In genomic region chr11:58039027-58039426, GRCm38 (mm10) we compare ENCODE assay signal across 11 mouse cellular contexts. TPM values are rescaled to one million over a fixed set of nuclear protein-coding genes. Genes with fewer than 3 reads are reported as not detected.
DNase-seq lines count a peak whose midpoint lies in the region; ATAC-seq and TF ChIP-seq lines count a peak whose summit lies in the region.
"Had no signal": no experiment of that assay in that cellular context is flagged by ENCODE, and none has a peak within 500 bp of the region (broad histone marks: within the 10 kb centered on the region; RNA-seq: fewer than 3 reads in every experiment).

No protein-coding gene starts in this region.

- DNase-seq in embryo, embryonic 10 days (ENCODE audit: low spot score) = peak; percentile 62
- no peak for DNase-seq in embryo, embryonic 9.5 days (ENCODE audit: extremely low spot score)
- DNase-seq in liver, adult 2 months (ENCODE audit: extremely low read depth, low read depth, low spot score) = peak; percentile 64
- DNase-seq in liver = no peak
- DNase-seq in neural tube, embryonic 10.5 days (ENCODE audit: extremely low spot score, low spot score) = no peak
- DNase-seq in urinary bladder, postnatal 14 days (ENCODE audit: low spot score) = no peak

- no peak overlapping the region for H3K27ac ChIP-seq in liver, adult 2 months (replicated peaks; ENCODE audit: insufficient read depth, low read depth, low read length)
- H3K27ac ChIP-seq: neural tube, embryonic 12.5 days had no signal

- no peak overlapping the region for H3K9ac ChIP-seq in liver, adult 2 months (ENCODE audit: low read depth, low read length)
- H3K9ac ChIP-seq: neural tube, embryonic 12.5 days had no signal

- WGBS in liver, adult 2 months = 7% methylated on average over 1 of the region's 1 CpGs

- no peaks in the 10 kb centered on the region for H3K27me3 ChIP-seq in liver, adult 2 months (ENCODE audit: control insufficient read depth, insufficient read depth, low read length)
- H3K27me3 ChIP-seq: neural tube, embryonic 12.5 days had no signal

- TF ChIP-seq CTCF in liver, adult 2 months (IDR thresholded peaks at IDR 0.05; ENCODE audit: low read depth, low read length) = peak; percentile 48

- no peak overlapping the region for H3K4me3 ChIP-seq in liver, adult 2 months (ENCODE audit: insufficient read depth, low read depth, low read length)
- H3K4me3 ChIP-seq: neural tube, embryonic 12.5 days had no signal

- peaks cover 66% of the 10 kb centered on the region for H3K79me2 ChIP-seq in liver, adult 2 months (ENCODE audit: control insufficient read depth, insufficient read depth, low read length)

- peaks cover 13% of the 10 kb centered on the region; the same call in 1 of the 2 replicates for H3K4me1 ChIP-seq in liver, adult 2 months (ENCODE audit: control insufficient read depth, insufficient read depth, low read length)

- peaks cover 11% of the 10 kb centered on the region for H3K36me3 ChIP-seq in liver, adult 2 months (ENCODE audit: control insufficient read depth, insufficient read depth, low read length)

- no peak for TF ChIP-seq POLR2A in liver, adult 2 months (IDR thresholded peaks at IDR 0.05; ENCODE audit: extremely low read depth, insufficient read depth, low read length)

- peak; percentile 71 for ATAC-seq in common myeloid progenitor, adult 5-6 weeks (replicated peaks; ENCODE audit: low read depth, poor library complexity, severe bottlenecking)
- ATAC-seq in megakaryocyte-erythroid progenitor cell, adult 5-6 weeks (replicated peaks; ENCODE audit: low FRiP score, low TSS enrichment, poor library complexity, severe bottlenecking) = 0 out of 2 replicates have a peak, but pooled peaks have one; percentile 66

RNA-seq across cellular contexts. Expression of gene Larp1, which starts 30.2 kb away (rescaled TPM):
- total RNA-seq in liver, adult 2 months (2014; rRNA removed) = 19.7 and 31.4 TPM in 2 replicates
- 34.7 and 39.8 TPM in 2 replicates for polyA plus RNA-seq in liver, adult 2 months (2012; rRNA removed)
- 65.3 and 72.9 TPM in 2 replicates for total RNA-seq in common myeloid progenitor, adult 5-6 weeks (2017)
- total RNA-seq in megakaryocyte-erythroid progenitor cell, adult 5-6 weeks (2014; fragmentation: Nextera tagmentation) = 138 and 152 TPM in 2 replicates
- total RNA-seq in megakaryocyte-erythroid progenitor cell, adult 5-6 weeks (2017) = 50.4 and 67.2 TPM in 2 replicates

RNA-seq across cellular contexts. Expression of gene Gm12248, which starts 53.9 kb away (rescaled TPM):
- total RNA-seq in liver, adult 2 months (2014; rRNA removed) = not detected in 2 replicates
- polyA plus RNA-seq in liver, adult 2 months (2012; rRNA removed) = 1.7 TPM in 2 replicates
- total RNA-seq in common myeloid progenitor, adult 5-6 weeks (2017) = not detected in 2 replicates
- not detected in 2 replicates for total RNA-seq in megakaryocyte-erythroid progenitor cell, adult 5-6 weeks (2014; fragmentation: Nextera tagmentation)
- total RNA-seq in megakaryocyte-erythroid progenitor cell, adult 5-6 weeks (2017) = not detected in 2 replicates
- total RNA-seq: left cerebral cortex, postnatal 14 days had no signal
- polyA plus RNA-seq: forebrain, embryonic 11.5 days; neural tube, embryonic 12.5 days had no signal

Comparison
In these comparisons a context has a peak if more than half of its experiments do, and no peak if none do; other contexts are left out.
1. DNase-seq: peak in embryo, embryonic 10 days (single experiment) and liver, adult 2 months (single experiment); none in embryo, embryonic 9.5 days (single experiment), liver (single experiment), neural tube, embryonic 10.5 days (single experiment) and urinary bladder, postnatal 14 days (single experiment).